Mouse (Mus musculus): ENCODE measurements around the gene Arfgef2. TPM values are rescaled to one million over a fixed set of nuclear protein-coding genes. Genes with fewer than 3 reads are reported as not detected.

Gene Arfgef2
- polyA plus RNA-seq, 1 experiment from 2014 or later = 6.1 TPM

- no peak for ATAC-seq
- WGBS = 85% methylated on average over 7 of the region's 7 CpGs
- no peaks in the 10 kb centered on the region for H3K27me3 ChIP-seq (replicated peaks; ENCODE audit: control insufficient read depth, insufficient read depth, low read length)
- H3K9ac ChIP-seq (ENCODE audit: low read depth, low read length) = no peak overlapping the region
- no peak overlapping the region for H3K4me3 ChIP-seq (ENCODE audit: low read length)
- no peaks in the 10 kb centered on the region for H3K9me3 ChIP-seq (ENCODE audit: control insufficient read depth, low read length)
- no peak overlapping the region for H3K4me2 ChIP-seq (ENCODE audit: low read depth, low read length)
- H3K4me1 ChIP-seq (ENCODE audit: control insufficient read depth, insufficient read depth, low read length) = no peaks in the 10 kb centered on the region
- H3K36me3 ChIP-seq (ENCODE audit: control insufficient read depth, insufficient read depth, low read length) = peaks cover 2% of the 10 kb centered on the region; the same call in 1 of the 2 replicates
- H3K27ac ChIP-seq (ENCODE audit: low read length) = no peak overlapping the region
These were observed 4.9 kb upstream of the Arfgef2 start for GRCm38 (mm10) chr2:166800473-166800857.

GRCm38 (mm10) chr2:166801436-166801835 is 4.0 kb upstream of the Arfgef2 start:
- WGBS = 81% methylated on average over 2 of the region's 2 CpGs
- H3K4me3 ChIP-seq (ENCODE audit: low read length) = no peak overlapping the region
- H3K27me3 ChIP-seq (replicated peaks; ENCODE audit: control insufficient read depth, insufficient read depth, low read length) = no peaks in the 10 kb centered on the region
- peaks cover 2% of the 10 kb centered on the region; the same call in 1 of the 2 replicates for H3K36me3 ChIP-seq (ENCODE audit: control insufficient read depth, insufficient read depth, low read length)
- no peak overlapping the region for H3K9ac ChIP-seq (ENCODE audit: low read depth, low read length)
- no peak overlapping the region for H3K4me2 ChIP-seq (ENCODE audit: low read depth, low read length)
- H3K27ac ChIP-seq (ENCODE audit: low read length) = no peak overlapping the region
- ATAC-seq = no peak
- H3K4me1 ChIP-seq (ENCODE audit: control insufficient read depth, insufficient read depth, low read length) = no peaks in the 10 kb centered on the region
- no peaks in the 10 kb centered on the region for H3K9me3 ChIP-seq (ENCODE audit: control insufficient read depth, low read length)

GRCm38 (mm10) chr2:166803298-166803697 is 2.1 kb upstream of the Arfgef2 start:
- Histone ChIP-seq H3K9ac (ENCODE audit: low read depth, low read length) (no peak overlapping the region), H3K9me3 (ENCODE audit: control insufficient read depth, low read length) (no peaks in the 10 kb centered on the region), H3K27ac (ENCODE audit: low read length) (no peak overlapping the region), H3K4me1 (ENCODE audit: control insufficient read depth, insufficient read depth, low read length) (peaks cover 6% of the 10 kb centered on the region), H3K4me3 (ENCODE audit: low read length) (no peak overlapping the region), H3K27me3 (replicated peaks; ENCODE audit: control insufficient read depth, insufficient read depth, low read length) (no peaks in the 10 kb centered on the region), H3K36me3 (ENCODE audit: control insufficient read depth, insufficient read depth, low read length) (no peaks in the 10 kb centered on the region), H3K4me2 (ENCODE audit: low read depth, low read length) (no peak overlapping the region)
- ATAC-seq = no peak
- WGBS = 82% methylated on average over 3 of the region's 3 CpGs

- WGBS = 15% methylated on average over 14 of the region's 14 CpGs
- H3K4me2 ChIP-seq (ENCODE audit: low read depth, low read length) = peak overlapping the region; percentile 51
- H3K9ac ChIP-seq (ENCODE audit: low read depth, low read length) = peak overlapping the region; percentile 88
- no peaks in the 10 kb centered on the region for H3K9me3 ChIP-seq (ENCODE audit: control insufficient read depth, low read length)
- H3K4me3 ChIP-seq (ENCODE audit: low read length) = peak overlapping the region; percentile 86
- no peaks in the 10 kb centered on the region for H3K36me3 ChIP-seq (ENCODE audit: control insufficient read depth, insufficient read depth, low read length)
- H3K4me1 ChIP-seq (ENCODE audit: control insufficient read depth, insufficient read depth, low read length) = peaks cover 6% of the 10 kb centered on the region
- H3K27me3 ChIP-seq (replicated peaks; ENCODE audit: control insufficient read depth, insufficient read depth, low read length) = no peaks in the 10 kb centered on the region
- H3K27ac ChIP-seq (ENCODE audit: low read length) = peak overlapping the region; percentile 88
- no peak for ATAC-seq
These were observed 851 bp downstream of the Arfgef2 start for GRCm38 (mm10) chr2:166806173-166806705.

- 69% methylated on average over 6 of the region's 6 CpGs for WGBS
- peaks cover 6% of the 10 kb centered on the region for H3K4me1 ChIP-seq (ENCODE audit: control insufficient read depth, insufficient read depth, low read length)
- no peaks in the 10 kb centered on the region for H3K36me3 ChIP-seq (ENCODE audit: control insufficient read depth, insufficient read depth, low read length)
- H3K9me3 ChIP-seq (ENCODE audit: control insufficient read depth, low read length) = no peaks in the 10 kb centered on the region
- H3K4me3 ChIP-seq (ENCODE audit: low read length) = peak overlapping the region; percentile 86
- no peak for ATAC-seq
- peak overlapping the region; percentile 14; the same call in 1 of the 2 replicates for H3K9ac ChIP-seq (ENCODE audit: low read depth, low read length)
- no peak overlapping the region for H3K27ac ChIP-seq (ENCODE audit: low read length)
- peak overlapping the region; percentile 51 for H3K4me2 ChIP-seq (ENCODE audit: low read depth, low read length)
- H3K27me3 ChIP-seq (replicated peaks; ENCODE audit: control insufficient read depth, insufficient read depth, low read length) = no peaks in the 10 kb centered on the region
These were observed 1.4 kb downstream of the Arfgef2 start for GRCm38 (mm10) chr2:166806813-166807212.

- WGBS = 92% methylated on average over 5 of the region's 5 CpGs
- no peak for ATAC-seq
These were observed 4.1 kb downstream of the Arfgef2 start for GRCm38 (mm10) chr2:166809499-166809898.

GRCm38 (mm10) chr2:166810821-166811220 is 5.4 kb downstream of the Arfgef2 start:
- ATAC-seq = no peak
- Histone ChIP-seq H3K36me3 (ENCODE audit: control insufficient read depth, insufficient read depth, low read length) (no peaks in the 10 kb centered on the region), H3K4me1 (ENCODE audit: control insufficient read depth, insufficient read depth, low read length) (peaks cover 6% of the 10 kb centered on the region), H3K27me3 (replicated peaks; ENCODE audit: control insufficient read depth, insufficient read depth, low read length) (no peaks in the 10 kb centered on the region), H3K4me3 (ENCODE audit: low read length) (no peak overlapping the region), H3K9me3 (ENCODE audit: control insufficient read depth, low read length) (no peaks in the 10 kb centered on the region), H3K9ac (ENCODE audit: low read depth, low read length) (no peak overlapping the region), H3K27ac (ENCODE audit: low read length) (no peak overlapping the region), H3K4me2 (ENCODE audit: low read depth, low read length) (no peak overlapping the region)
- WGBS = 93% methylated on average over 10 of the region's 10 CpGs

More at GRCm38 (mm10) chr2:166809499-166809898, 4.1 kb downstream of the Arfgef2 start:
- H3K9ac ChIP-seq (ENCODE audit: low read depth, low read length) = no peak overlapping the region
- no peak overlapping the region for H3K4me2 ChIP-seq (ENCODE audit: low read depth, low read length)
- no peak overlapping the region for H3K27ac ChIP-seq (ENCODE audit: low read length)
- no peaks in the 10 kb centered on the region for H3K36me3 ChIP-seq (ENCODE audit: control insufficient read depth, insufficient read depth, low read length)
- H3K4me1 ChIP-seq (ENCODE audit: control insufficient read depth, insufficient read depth, low read length) = peaks cover 6% of the 10 kb centered on the region
- H3K4me3 ChIP-seq (ENCODE audit: low read length) = no peak overlapping the region
- no peaks in the 10 kb centered on the region for H3K27me3 ChIP-seq (replicated peaks; ENCODE audit: control insufficient read depth, insufficient read depth, low read length)
- no peaks in the 10 kb centered on the region for H3K9me3 ChIP-seq (ENCODE audit: control insufficient read depth, low read length)

- WGBS = 80% methylated on average over 9 of the region's 9 CpGs
- no peaks in the 10 kb centered on the region for H3K36me3 ChIP-seq (ENCODE audit: control insufficient read depth, insufficient read depth, low read length)
- no peak overlapping the region for H3K4me3 ChIP-seq (ENCODE audit: low read length)
- no peak overlapping the region for H3K27ac ChIP-seq (ENCODE audit: low read length)
- no peak overlapping the region for H3K9ac ChIP-seq (ENCODE audit: low read depth, low read length)
- H3K4me2 ChIP-seq (ENCODE audit: low read depth, low read length) = no peak overlapping the region
- ATAC-seq = no peak
- no peaks in the 10 kb centered on the region for H3K9me3 ChIP-seq (ENCODE audit: control insufficient read depth, low read length)
- H3K27me3 ChIP-seq (replicated peaks; ENCODE audit: control insufficient read depth, insufficient read depth, low read length) = no peaks in the 10 kb centered on the region
- H3K4me1 ChIP-seq (ENCODE audit: control insufficient read depth, insufficient read depth, low read length) = peaks cover 27% of the 10 kb centered on the region
These were observed 13.2 kb downstream of the Arfgef2 start for GRCm38 (mm10) chr2:166818463-166819143.

- H3K9me3 ChIP-seq (ENCODE audit: control insufficient read depth, low read length) = no peaks in the 10 kb centered on the region
- WGBS = 74% methylated on average over 8 of the region's 8 CpGs
These were observed 14.5 kb downstream of the Arfgef2 start for GRCm38 (mm10) chr2:166819849-166820248.

More at GRCm38 (mm10) chr2:166819849-166820248, 14.5 kb downstream of the Arfgef2 start:
- Histone ChIP-seq H3K4me1 (ENCODE audit: control insufficient read depth, insufficient read depth, low read length) (peaks cover 27% of the 10 kb centered on the region), H3K4me2 (ENCODE audit: low read depth, low read length) (no peak overlapping the region), H3K4me3 (ENCODE audit: low read length) (no peak overlapping the region), H3K27me3 (replicated peaks; ENCODE audit: control insufficient read depth, insufficient read depth, low read length) (no peaks in the 10 kb centered on the region), H3K27ac (ENCODE audit: low read length) (no peak overlapping the region), H3K9ac (ENCODE audit: low read depth, low read length) (no peak overlapping the region), H3K36me3 (ENCODE audit: control insufficient read depth, insufficient read depth, low read length) (no peaks in the 10 kb centered on the region)
- ATAC-seq = no peak
